Mouse (Mus musculus): ENCODE measurements around the gene Tirap.

GRCm38 (mm10) chr9:35247405-35247804 lies 47.3 kb upstream of the Tirap start:
- TF ChIP-seq POLR2A (IDR thresholded peaks at IDR 0.05; ENCODE audit: insufficient read depth, low read length) (no peak), CTCF (IDR thresholded peaks at IDR 0.05; ENCODE audit: low read depth, low read length) (no peak), EP300 (IDR thresholded peaks at IDR 0.05; ENCODE audit: insufficient read depth, low read depth, low read length) (no peak)
